Mouse (Mus musculus): Measurements from ENCODE around the gene Ncl.

Ncl gene

GRCm38 (mm10) chr1:86313096-86313771 lies 46.0 kb downstream of the Ncl start:
- DNase-seq (ENCODE audit: low spot score in 2 of 2): no peak

GRCm38 (mm10) chr1:86312269-86312668 lies 46.9 kb downstream of the Ncl start:
- DNase-seq (ENCODE audit: low spot score in 2 of 2): no peak

- no peak for DNase-seq (ENCODE audit: low spot score in 2 of 2)
Measured at GRCm38 (mm10) chr1:86311467-86312005, 47.7 kb downstream of the Ncl start.

- no peak for DNase-seq (ENCODE audit: low spot score in 2 of 2)
Measured at GRCm38 (mm10) chr1:86310536-86311310, 48.5 kb downstream of the Ncl start.

GRCm38 (mm10) chr1:86309270-86309833 lies 49.8 kb downstream of the Ncl start:
- DNase-seq (ENCODE audit: low spot score in 2 of 2): no peak

- no peak for DNase-seq (ENCODE audit: low spot score in 2 of 2)
Measured at GRCm38 (mm10) chr1:86307871-86308641, 51.1 kb downstream of the Ncl start.

GRCm38 (mm10) chr1:86307177-86307762 lies 51.9 kb downstream of the Ncl start:
- DNase-seq (ENCODE audit: low spot score in 2 of 2): peak; percentile 16 to 28

- DNase-seq (ENCODE audit: low spot score in 2 of 2): no peak
Measured at GRCm38 (mm10) chr1:86306686-86307085, 52.5 kb downstream of the Ncl start.

GRCm38 (mm10) chr1:86303873-86304250 lies 55.3 kb downstream of the Ncl start:
- no peak for DNase-seq (ENCODE audit: low spot score in 2 of 2)

- peak; percentile 48 to 50 for DNase-seq (ENCODE audit: low spot score in 2 of 2)
Measured at GRCm38 (mm10) chr1:86303063-86303872, 55.9 kb downstream of the Ncl start.

GRCm38 (mm10) chr1:86302532-86302931 lies 56.7 kb downstream of the Ncl start, which contains the start of gene B3gnt7:
Gene B3gnt7, plus strand, starts transcription at chr1:86302832.
- no peak for DNase-seq (ENCODE audit: low spot score in 2 of 2)

GRCm38 (mm10) chr1:86301221-86302091 lies 57.7 kb downstream of the Ncl start:
- peak; percentile 57 to 62 for DNase-seq (ENCODE audit: low spot score in 2 of 2)

- peak; percentile 32 to 40 for DNase-seq (ENCODE audit: low spot score in 2 of 2)
Measured at GRCm38 (mm10) chr1:86300731-86301130, 58.5 kb downstream of the Ncl start.

- no peak for DNase-seq (ENCODE audit: low spot score in 2 of 2)
Measured at GRCm38 (mm10) chr1:86300093-86300492, 59.1 kb downstream of the Ncl start.
